Mouse (Mus musculus): Measurements from ENCODE around the gene Mmp11. TPM values are rescaled to one million over a fixed set of nuclear protein-coding genes. Genes with fewer than 3 reads are reported as not detected.

Gene Mmp11
- polyA plus RNA-seq, 1 experiment from 2014 or later, result 9.9 TPM

DNA sequence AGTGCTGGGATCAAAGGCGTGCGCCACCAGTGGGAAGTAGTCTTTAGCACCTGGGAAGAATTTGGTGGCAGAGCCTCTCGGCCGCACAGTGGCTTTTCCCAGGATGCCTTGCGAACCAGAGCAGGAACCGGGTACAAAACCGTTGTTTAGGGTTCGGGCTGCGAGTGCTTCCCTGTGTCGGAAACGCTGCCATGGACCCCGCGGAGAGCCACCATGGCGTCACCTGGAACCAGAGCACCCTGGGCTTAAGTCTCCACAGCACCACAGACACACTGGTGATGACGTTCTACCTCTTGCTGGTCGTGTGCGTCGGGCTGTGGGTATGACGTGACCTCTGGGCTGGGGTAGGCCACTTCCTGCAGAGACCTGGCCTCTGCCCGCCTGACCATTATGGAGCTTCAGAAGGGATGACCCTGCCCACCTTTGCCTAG is 18.1 kb upstream of the Mmp11 start, which contains the start of gene Gm5134:
Gene Gm5134, plus strand, starts transcription at position 134 of the 431 bp plus-strand sequence.
- no peak for TF ChIP-seq EP300 (optimal IDR thresholded peaks at IDR 0.05)
- TF ChIP-seq CTCF (IDR thresholded peaks at IDR 0.05; ENCODE audit: low read depth), result no peak
- Histone ChIP-seq H3K27me3 (ENCODE audit: control insufficient read depth, insufficient read depth, low read length) (no peaks in the 10 kb centered on the region), H3K4me2 (replicated peaks; ENCODE audit: low read depth) (peak within 1 kb of the TSS; percentile 20; the same call in 1 of the 2 replicates), H3K4me3 (ENCODE audit: low read depth, low read length) (no peak within 1 kb of the TSS), H3K9me3 (ENCODE audit: control insufficient read depth, low read length) (no peaks in the 10 kb centered on the region), H3K36me3 (ENCODE audit: control insufficient read depth, insufficient read depth, low read length) (no peaks in the 10 kb centered on the region), H3K4me1 (replicated peaks; ENCODE audit: control insufficient read depth, insufficient read depth) (0 out of 2 replicates have a peak, but pooled peaks cover 2% of the 10 kb centered on the region), H3K27ac (replicated peaks) (no peak within 1 kb of the TSS), H3K9ac (ENCODE audit: low read length) (no peak within 1 kb of the TSS)
- DNase-seq (ENCODE audit: low spot score) (no peak), ATAC-seq (ENCODE audit: low FRiP score, low TSS enrichment) (0 out of 2 replicates have a peak, but pooled peaks have one; percentile 25)
- WGBS, result 34% methylated on average over 20 of the region's 20 CpGs

DNA sequence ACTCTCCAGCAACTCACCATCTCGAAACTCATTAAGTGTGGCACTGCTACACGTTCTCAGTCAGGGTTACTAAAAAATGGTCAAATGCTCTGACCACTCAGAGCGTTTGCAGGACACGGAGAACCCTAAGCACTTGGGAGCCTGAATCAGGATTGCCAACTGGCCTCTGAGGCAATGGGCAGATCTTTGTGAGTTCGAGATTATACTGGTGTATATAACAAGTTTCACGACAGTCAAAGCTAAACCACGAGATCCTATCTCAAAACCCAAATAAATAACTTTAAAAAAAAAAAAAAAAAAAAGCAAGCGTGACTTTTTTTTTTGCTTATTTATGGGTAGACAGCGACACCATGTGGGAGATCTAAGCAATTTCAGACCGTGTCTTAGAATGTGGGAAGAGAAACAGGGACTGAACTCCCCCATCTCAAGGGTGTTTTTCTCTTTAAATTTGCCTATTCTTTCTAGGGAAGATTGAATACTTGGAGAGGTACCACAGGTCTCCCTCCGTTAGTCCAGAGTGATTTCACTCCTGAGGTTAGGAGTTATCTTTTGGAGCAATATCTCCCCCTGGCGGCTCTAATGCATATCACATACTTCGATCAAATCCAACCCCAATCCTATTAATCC is 15.2 kb upstream of the Mmp11 start:
- Histone ChIP-seq H3K4me3 (ENCODE audit: low read depth, low read length) (peak overlapping the region; percentile 38), H3K9ac (ENCODE audit: low read length) (peak overlapping the region; percentile 55), H3K27ac (replicated peaks) (no peak overlapping the region), H3K4me2 (replicated peaks; ENCODE audit: low read depth) (peak overlapping the region; percentile 80), H3K27me3 (ENCODE audit: control insufficient read depth, insufficient read depth, low read length) (no peaks in the 10 kb centered on the region), H3K4me1 (replicated peaks; ENCODE audit: control insufficient read depth, insufficient read depth) (0 out of 2 replicates have a peak, but pooled peaks cover 2% of the 10 kb centered on the region), H3K9me3 (ENCODE audit: control insufficient read depth, low read length) (no peaks in the 10 kb centered on the region), H3K36me3 (ENCODE audit: control insufficient read depth, insufficient read depth, low read length) (no peaks in the 10 kb centered on the region)
- DNase-seq (ENCODE audit: low spot score) (peak; percentile 47), ATAC-seq (ENCODE audit: low FRiP score, low TSS enrichment) (0 out of 2 replicates have a peak, but pooled peaks have one; percentile 21)
- TF ChIP-seq EP300 (optimal IDR thresholded peaks at IDR 0.05) (no peak), CTCF (IDR thresholded peaks at IDR 0.05; ENCODE audit: low read depth) (peak; percentile 76)
- 2% methylated on average over 13 of the region's 13 CpGs for WGBS

DNA sequence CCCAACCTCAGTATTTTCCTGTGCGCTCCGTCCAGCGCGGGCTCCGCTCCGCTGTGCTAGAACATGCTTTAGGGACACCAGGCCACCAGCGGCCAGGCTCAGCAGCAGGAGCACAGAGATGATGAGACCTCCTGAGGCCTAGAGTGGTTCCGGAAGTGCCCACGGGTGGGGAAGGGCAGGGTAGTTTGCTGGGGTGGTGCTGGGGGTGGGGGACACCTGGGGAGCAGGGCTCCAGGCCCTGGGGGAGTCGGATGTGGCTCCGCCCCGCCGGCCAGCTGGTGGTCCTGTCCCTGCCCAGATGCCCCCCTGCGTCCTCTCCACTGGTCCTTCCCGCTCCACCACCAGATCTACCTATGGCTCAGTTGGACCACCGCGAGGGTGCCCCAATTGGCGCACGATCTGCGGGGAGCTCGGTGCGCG is 14.5 kb upstream of the Mmp11 start:
- peak overlapping the region; percentile 38 for H3K4me3 ChIP-seq (ENCODE audit: low read depth, low read length)
- H3K9me3 ChIP-seq (ENCODE audit: control insufficient read depth, low read length), result no peaks in the 10 kb centered on the region
- H3K4me2 ChIP-seq (replicated peaks; ENCODE audit: low read depth), result peak overlapping the region; percentile 80
- H3K9ac ChIP-seq (ENCODE audit: low read length), result peak overlapping the region; percentile 55
- peak; percentile 54; the same call in 1 of the 2 replicates for ATAC-seq (ENCODE audit: low FRiP score, low TSS enrichment)
- H3K36me3 ChIP-seq (ENCODE audit: control insufficient read depth, insufficient read depth, low read length), result no peaks in the 10 kb centered on the region
- TF ChIP-seq EP300 (optimal IDR thresholded peaks at IDR 0.05) (no peak), CTCF (IDR thresholded peaks at IDR 0.05; ENCODE audit: low read depth) (no peak)
- DNase-seq (ENCODE audit: low spot score), result peak; percentile 62
- H3K27ac ChIP-seq (replicated peaks), result no peak overlapping the region
- 0 out of 2 replicates have a peak, but pooled peaks cover 2% of the 10 kb centered on the region for H3K4me1 ChIP-seq (replicated peaks; ENCODE audit: control insufficient read depth, insufficient read depth)
- 5% methylated on average over 21 of the region's 23 CpGs for WGBS
- no peaks in the 10 kb centered on the region for H3K27me3 ChIP-seq (ENCODE audit: control insufficient read depth, insufficient read depth, low read length)

DNA sequence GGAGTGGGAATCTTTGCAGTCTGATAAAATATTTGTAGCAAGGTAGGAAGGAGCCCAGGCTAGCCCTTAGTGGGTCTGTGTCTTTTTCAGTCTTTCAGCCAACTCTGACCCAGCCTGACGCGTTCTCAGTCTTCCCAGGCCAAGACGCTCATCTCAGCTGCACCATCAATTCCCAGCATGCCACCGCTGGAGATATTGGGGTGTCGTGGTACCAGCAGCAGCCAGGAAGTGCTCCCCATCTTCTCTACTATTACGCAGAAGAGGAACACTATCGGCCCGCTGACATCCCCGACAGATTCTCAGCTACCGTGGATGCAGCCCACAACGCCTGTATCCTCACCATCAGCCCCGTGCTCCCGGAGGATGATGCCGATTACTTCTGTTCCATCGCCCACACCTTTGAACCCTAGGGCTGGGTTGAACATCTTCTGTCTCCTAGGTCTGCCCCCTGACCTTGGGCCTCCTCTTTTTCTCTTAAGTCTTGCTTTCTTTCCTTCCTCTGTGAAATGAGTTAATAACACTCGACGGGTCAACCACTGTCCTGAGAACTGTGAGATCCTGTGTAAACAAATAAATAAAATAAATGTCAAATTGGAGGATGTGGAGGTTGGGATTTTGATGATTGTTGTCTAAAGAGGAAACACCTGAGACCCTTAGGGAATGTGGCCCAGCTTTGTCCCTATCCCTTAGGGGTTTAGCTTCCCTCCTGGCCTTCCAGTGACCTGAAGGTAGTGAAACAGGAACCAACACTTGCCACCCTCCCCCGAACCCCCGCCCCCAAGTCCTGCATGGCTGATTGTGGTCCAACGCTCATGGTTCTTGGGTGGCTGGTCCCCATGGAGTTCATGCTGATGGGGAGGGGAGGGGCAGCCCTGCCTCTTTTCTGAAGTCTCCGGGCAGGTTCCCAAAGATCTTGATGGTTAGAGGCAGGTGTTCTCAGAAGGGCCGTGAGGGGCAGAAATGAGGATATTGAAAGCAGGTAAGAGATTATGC is 13.1 kb upstream of the Mmp11 start:
- Histone ChIP-seq H3K4me2 (replicated peaks; ENCODE audit: low read depth) (no peak overlapping the region), H3K9me3 (ENCODE audit: control insufficient read depth, low read length) (no peaks in the 10 kb centered on the region), H3K4me3 (ENCODE audit: low read depth, low read length) (no peak overlapping the region), H3K4me1 (replicated peaks; ENCODE audit: control insufficient read depth, insufficient read depth) (0 out of 2 replicates have a peak, but pooled peaks cover 2% of the 10 kb centered on the region), H3K27ac (replicated peaks) (no peak overlapping the region), H3K9ac (ENCODE audit: low read length) (no peak overlapping the region), H3K27me3 (ENCODE audit: control insufficient read depth, insufficient read depth, low read length) (no peaks in the 10 kb centered on the region), H3K36me3 (ENCODE audit: control insufficient read depth, insufficient read depth, low read length) (no peaks in the 10 kb centered on the region)
- no peak for TF ChIP-seq CTCF (IDR thresholded peaks at IDR 0.05; ENCODE audit: low read depth)
- no peak for TF ChIP-seq EP300 (optimal IDR thresholded peaks at IDR 0.05)
- DNase-seq (ENCODE audit: low spot score) (no peak), ATAC-seq (ENCODE audit: low FRiP score, low TSS enrichment) (no peak)
- 77% methylated on average over 22 of the region's 22 CpGs for WGBS

DNA sequence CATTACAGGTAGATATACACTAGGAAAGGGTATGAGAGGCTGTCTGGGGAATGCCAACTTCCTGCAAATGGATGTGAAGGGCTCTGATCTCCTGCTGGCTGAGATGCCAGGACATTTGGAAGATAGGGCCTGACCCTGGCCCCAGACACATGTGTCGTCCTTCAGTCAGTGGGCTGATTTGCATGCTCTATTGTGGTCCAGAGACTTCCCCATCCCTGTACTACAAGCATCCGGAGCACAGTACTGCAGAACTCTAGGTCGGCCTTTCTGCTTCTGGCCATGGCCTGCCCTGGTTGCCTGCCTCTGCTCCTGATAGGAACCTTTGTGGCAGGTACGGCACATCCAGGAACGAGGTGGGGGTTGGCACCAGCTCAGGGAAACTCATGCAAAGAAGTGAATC is 11.8 kb upstream of the Mmp11 start:
- H3K9ac ChIP-seq (ENCODE audit: low read length), result no peak overlapping the region
- no peak overlapping the region for H3K4me3 ChIP-seq (ENCODE audit: low read depth, low read length)
- ATAC-seq (ENCODE audit: low FRiP score, low TSS enrichment) (no peak), DNase-seq (ENCODE audit: low spot score) (no peak)
- TF ChIP-seq CTCF (IDR thresholded peaks at IDR 0.05; ENCODE audit: low read depth) (no peak), EP300 (optimal IDR thresholded peaks at IDR 0.05) (no peak)
- no peak overlapping the region for H3K27ac ChIP-seq (replicated peaks)
- H3K9me3 ChIP-seq (ENCODE audit: control insufficient read depth, low read length), result no peaks in the 10 kb centered on the region
- H3K4me1 ChIP-seq (replicated peaks; ENCODE audit: control insufficient read depth, insufficient read depth), result 0 out of 2 replicates have a peak, but pooled peaks cover 2% of the 10 kb centered on the region
- no peaks in the 10 kb centered on the region for H3K27me3 ChIP-seq (ENCODE audit: control insufficient read depth, insufficient read depth, low read length)
- H3K4me2 ChIP-seq (replicated peaks; ENCODE audit: low read depth), result no peak overlapping the region
- WGBS, result 75% methylated on average over 5 of the region's 5 CpGs
- no peaks in the 10 kb centered on the region for H3K36me3 ChIP-seq (ENCODE audit: control insufficient read depth, insufficient read depth, low read length)
